Mouse (Mus musculus) lung, embryonic 14.5 days (tissue): Measurements from ENCODE around the gene Zfp672. TPM values are rescaled to one million over a fixed set of nuclear protein-coding genes. Genes with fewer than 3 reads are reported as not detected.
"Not testable (repeated sequence)": the region's sequence is repeated elsewhere in the genome, so short reads cannot be mapped to it uniquely, and the experiment has no call there.

Experiments
- ATAC-seq: fragments of 200-750 bp; cut with Nextera tagmentation; 2 replicates; pipeline ENCODE4 v1.8.0; 2017; ENCODE audit warnings: mild to moderate bottlenecking, moderate TSS enrichment, moderate library complexity; ENCODE audit not compliant: insufficient read depth
- DNase-seq: peaks from one replicate; pipeline ENCODE4 v3.0.0-alpha.2; 2015
- H3K27ac ChIP-seq: fragments of 300-500 bp; sonication (generic); 2 replicates; pipeline ENCODE4 v1.5.1; 2014; ENCODE audit warnings: low read depth, mild to moderate bottlenecking, moderate library complexity
- H3K27me3 ChIP-seq: fragments of 300-500 bp; sonication (generic); 2 replicates; pipeline ENCODE4 v1.6.1; 2014; ENCODE audit warnings: low read length, control low read depth; ENCODE audit not compliant: insufficient read depth
- H3K36me3 ChIP-seq: fragments of 300-500 bp; sonication (generic); 2 replicates; pipeline ENCODE4 v1.6.1; 2014; ENCODE audit warnings: control low read depth; ENCODE audit not compliant: insufficient read depth
- H3K4me1 ChIP-seq: fragments of 300-500 bp; sonication (generic); 2 replicates; pipeline ENCODE4 v1.6.1; 2014; ENCODE audit warnings: antibody characterized with exemption, control low read depth; ENCODE audit not compliant: insufficient read depth
- H3K4me2 ChIP-seq: fragments of 300-500 bp; sonication (generic); 2 replicates; pipeline ENCODE4 v1.6.1; 2014; ENCODE audit warnings: mild to moderate bottlenecking
- H3K4me3 ChIP-seq: fragments of 300-500 bp; sonication (generic); 2 replicates; pipeline ENCODE4 v1.5.1; 2014; ENCODE audit warnings: low read depth, low read length
- H3K9ac ChIP-seq: fragments of 300-500 bp; sonication (generic); 2 replicates; pipeline ENCODE4 v1.6.1; 2014
- H3K9me3 ChIP-seq: fragments of 300-500 bp; sonication (generic); 2 replicates; pipeline ENCODE4 v1.6.1; 2016; ENCODE audit warnings: low read depth, low read length, control low read depth
- CTCF ChIP-seq: IDR thresholded peaks from 2 replicates; pipeline ENCODE4 v1.5.1; 2016; ENCODE audit warnings: antibody characterized with exemption, low read depth
- WGBS: fragments of 180-500 bp; shearing (Covaris S2); extraction: QIAGEN DNeasy Blood & Tissue Kit; methylation state at CpG from one replicate; pipeline ENCODE4 v1.1.7; 2014; 5-methylcytosine and 5-hydroxymethylcytosine counted together
- polyA plus RNA-seq: library from polyadenylated mRNA; unstranded; fragments of >200 nt; fragmentation: Nextera tagmentation; extraction: Ambion mirVana; gene quantifications from 2 replicates; pipeline ENCODE4 v1.2.1, GENCODE M21; 2014

Gene Zfp672
- 31.3 and 39.1 TPM in 2 replicates for polyA plus RNA-seq

- no peak for TF ChIP-seq CTCF
- DNase-seq = peak; percentile 97
- Histone ChIP-seq H3K36me3 (peaks cover 32% of the 10 kb centered on the region), H3K27ac (peak within 1 kb of the TSS; percentile 72; the same call in 1 of the 2 replicates), H3K9me3 (no peaks in the 10 kb centered on the region), H3K4me3 (peak within 1 kb of the TSS; percentile 64), H3K4me1 (peaks cover 16% of the 10 kb centered on the region; the same call in 1 of the 2 replicates), H3K27me3 (no peaks in the 10 kb centered on the region), H3K4me2 (peak within 1 kb of the TSS; percentile 92), H3K9ac (peak within 1 kb of the TSS; percentile 79)
- ATAC-seq = peak; percentile 94
- WGBS = under 1% methylated on average over 52 of the region's 52 CpGs
Measured at GRCm38 (mm10) chr11:58330276-58331148, at the start of gene Zfp672, which contains the start of gene Sh3bp5l. Gene Zfp672 (minus strand): TSS chr11:58330339. Gene Sh3bp5l (plus strand): TSS chr11:58330724.

- ATAC-seq = no peak
- Histone ChIP-seq H3K27me3 (no peaks in the 10 kb centered on the region), H3K4me1 (no peaks in the 10 kb centered on the region), H3K36me3 (no peaks in the 10 kb centered on the region), H3K27ac (no peak overlapping the region), H3K9ac (no peak overlapping the region), H3K9me3 (no peaks in the 10 kb centered on the region), H3K4me3 (no peak overlapping the region), H3K4me2 (no peak overlapping the region)
- DNase-seq = no peak
- WGBS = 79% methylated on average over 1 of the region's 1 CpGs
- TF ChIP-seq CTCF = no peak
Measured at GRCm38 (mm10) chr11:58379516-58379915, 49.4 kb upstream of the Zfp672 start.

- H3K9ac ChIP-seq = no peak within 1 kb of the TSS
- H3K4me3 ChIP-seq = no peak within 1 kb of the TSS
- no peak within 1 kb of the TSS for H3K27ac ChIP-seq
- H3K4me2 ChIP-seq = no peak within 1 kb of the TSS
- no peaks in the 10 kb centered on the region for H3K27me3 ChIP-seq
- DNase-seq (no peak), ATAC-seq (no peak)
- WGBS = 91% methylated on average over 3 of the region's 3 CpGs
- TF ChIP-seq CTCF = no peak
- H3K36me3 ChIP-seq = no peaks in the 10 kb centered on the region
- H3K4me1 ChIP-seq = no peaks in the 10 kb centered on the region
- no peaks in the 10 kb centered on the region for H3K9me3 ChIP-seq
Measured at GRCm38 (mm10) chr11:58378763-58379278, 48.7 kb upstream of the Zfp672 start, which contains the start of gene Lypd8. Gene Lypd8 (plus strand): TSS chr11:58379043.

GRCm38 (mm10) chr11:58377686-58378085, 47.5 kb upstream of the Zfp672 start:
- H3K27ac ChIP-seq = no peak overlapping the region
- WGBS = 9% methylated on average over 1 of the region's 1 CpGs

GRCm38 (mm10) chr11:58377273-58377672, 47.1 kb upstream of the Zfp672 start:
- ATAC-seq (no peak), DNase-seq (no peak)
- no peak overlapping the region for H3K27ac ChIP-seq
- H3K36me3 ChIP-seq = no peaks in the 10 kb centered on the region
- H3K4me1 ChIP-seq = no peaks in the 10 kb centered on the region
- no peak overlapping the region for H3K4me2 ChIP-seq
- 32% methylated on average over 2 of the region's 2 CpGs for WGBS
- H3K27me3 ChIP-seq = no peaks in the 10 kb centered on the region
- no peaks in the 10 kb centered on the region for H3K9me3 ChIP-seq
- TF ChIP-seq CTCF = no peak
- no peak overlapping the region for H3K4me3 ChIP-seq
- no peak overlapping the region for H3K9ac ChIP-seq

More at GRCm38 (mm10) chr11:58377686-58378085, 47.5 kb upstream of the Zfp672 start:
- Histone ChIP-seq H3K36me3 (no peaks in the 10 kb centered on the region), H3K9me3 (no peaks in the 10 kb centered on the region), H3K4me2 (no peak overlapping the region), H3K4me3 (no peak overlapping the region), H3K27me3 (no peaks in the 10 kb centered on the region), H3K4me1 (no peaks in the 10 kb centered on the region), H3K9ac (no peak overlapping the region)
- no peak for DNase-seq
- TF ChIP-seq CTCF = no peak
- ATAC-seq = no peak

- not testable (repeated sequence) for H3K9ac ChIP-seq, H3K4me2 ChIP-seq, H3K4me1 ChIP-seq, H3K27ac ChIP-seq, H3K36me3 ChIP-seq, DNase-seq, H3K4me3 ChIP-seq, ATAC-seq, H3K9me3 ChIP-seq, H3K27me3 ChIP-seq
- no CpG with 5 or more reads among the region's 6 CpGs for WGBS
Measured at GRCm38 (mm10) chr11:58366191-58366590, 36.1 kb upstream of the Zfp672 start.

- H3K27ac ChIP-seq = no peak overlapping the region
Measured at GRCm38 (mm10) chr11:58364454-58364853, 34.3 kb upstream of the Zfp672 start.

GRCm38 (mm10) chr11:58362562-58362961, 32.4 kb upstream of the Zfp672 start:
- H3K4me3 ChIP-seq, DNase-seq, H3K36me3 ChIP-seq, H3K27ac ChIP-seq, H3K4me2 ChIP-seq, H3K4me1 ChIP-seq, ATAC-seq, H3K9ac ChIP-seq, H3K27me3 ChIP-seq, H3K9me3 ChIP-seq: not testable (repeated sequence)
- no CpG with 5 or more reads among the region's 6 CpGs for WGBS

More at GRCm38 (mm10) chr11:58364454-58364853, 34.3 kb upstream of the Zfp672 start:
- Histone ChIP-seq H3K4me3 (no peak overlapping the region), H3K4me2 (no peak overlapping the region), H3K9ac (no peak overlapping the region), H3K4me1 (no peaks in the 10 kb centered on the region), H3K9me3 (no peaks in the 10 kb centered on the region), H3K27me3 (no peaks in the 10 kb centered on the region), H3K36me3 (no peaks in the 10 kb centered on the region)
- TF ChIP-seq CTCF = no peak
- DNase-seq = no peak
- no peak for ATAC-seq
- WGBS = 48% methylated on average over 3 of the region's 3 CpGs
